Mouse (Mus musculus) liver, embryonic 12.5 days (tissue): ENCODE results near the gene Limch1. TPM values are rescaled to one million over a fixed set of nuclear protein-coding genes. Genes with fewer than 3 reads are reported as not detected.
A peak's percentile ranks its signal among the peaks of the same experiment; 100 is the strongest.

Experiments used
- ATAC-seq: fragments of 200-750 bp; cut with Nextera tagmentation; 2 replicates; pipeline ENCODE4 v1.8.0; 2017; ENCODE audit warnings: moderate number of reproducible peaks, mild to moderate bottlenecking, moderate library complexity
- H3K27ac ChIP-seq: fragments of 300-500 bp; sonication (generic); 2 replicates; pipeline ENCODE4 v1.5.1; 2016; ENCODE audit warnings: mild to moderate bottlenecking
- H3K27me3 ChIP-seq: fragments of 300-500 bp; sonication (generic); replicated peaks from 2 replicates; pipeline ENCODE4 v1.6.1; 2016; ENCODE audit warnings: mild to moderate bottlenecking, moderate library complexity
- H3K36me3 ChIP-seq: fragments of 300-500 bp; sonication (generic); 2 replicates; pipeline ENCODE4 v1.6.1; 2016; ENCODE audit warnings: mild to moderate bottlenecking, moderate library complexity
- H3K4me1 ChIP-seq: fragments of 300-500 bp; sonication (generic); 2 replicates; pipeline ENCODE4 v1.6.1; 2016
- H3K4me2 ChIP-seq: fragments of 300-500 bp; sonication (generic); 2 replicates; pipeline ENCODE4 v1.6.1; 2016; ENCODE audit warnings: mild to moderate bottlenecking, moderate library complexity
- H3K4me3 ChIP-seq: fragments of 300-500 bp; sonication (generic); 2 replicates; pipeline ENCODE4 v1.5.1; 2016; ENCODE audit warnings: mild to moderate bottlenecking, moderate library complexity
- H3K9ac ChIP-seq: fragments of 300-500 bp; sonication (generic); 2 replicates; pipeline ENCODE4 v1.6.1; 2016; ENCODE audit warnings: mild to moderate bottlenecking, moderate library complexity
- H3K9me3 ChIP-seq: fragments of 300-500 bp; sonication (generic); replicated peaks from 2 replicates; pipeline ENCODE4 v1.6.1; 2016; ENCODE audit warnings: mild to moderate bottlenecking, moderate library complexity
- WGBS: fragments of 180-500 bp; shearing (Covaris S2); methylation state at CpG from one replicate; pipeline ENCODE4 v1.1.7; 2016; ENCODE audit not compliant: insufficient replicate concordance; 5-methylcytosine and 5-hydroxymethylcytosine counted together
- polyA plus RNA-seq: library from polyadenylated mRNA; unstranded; fragments of >200 nt; fragmentation: Nextera tagmentation; extraction: Ambion mirVana; gene quantifications from 2 replicates; pipeline ENCODE4 v1.2.1, GENCODE M21; 2016

Limch1 gene
- polyA plus RNA-seq, 1 experiment from 2014 or later: 3.8 TPM

DNA sequence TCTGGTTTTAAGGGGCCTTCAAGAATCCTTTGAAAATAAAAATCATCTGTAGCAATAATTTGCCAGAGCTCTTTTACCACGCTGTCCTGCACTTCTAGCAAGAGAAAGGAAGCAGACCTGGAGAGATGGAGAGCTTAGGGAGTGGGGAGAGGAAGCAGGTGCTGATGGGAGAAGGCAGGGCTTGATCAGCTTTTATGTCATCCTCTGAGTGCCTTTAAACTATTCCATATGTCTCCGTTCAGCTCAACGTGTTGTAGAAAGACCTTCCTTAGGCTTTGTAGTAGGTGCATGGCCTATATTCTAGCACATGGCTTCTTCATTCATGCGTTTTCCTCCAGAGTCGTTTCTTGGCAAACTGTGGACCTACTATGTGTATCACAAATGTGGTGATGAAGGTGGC lies 237.5 kb downstream of the Limch1 start:
- H3K36me3 ChIP-seq: no peaks in the 10 kb centered on the region
- WGBS: 61% methylated on average over 5 of the region's 5 CpGs
- no peak overlapping the region for H3K4me2 ChIP-seq

DNA sequence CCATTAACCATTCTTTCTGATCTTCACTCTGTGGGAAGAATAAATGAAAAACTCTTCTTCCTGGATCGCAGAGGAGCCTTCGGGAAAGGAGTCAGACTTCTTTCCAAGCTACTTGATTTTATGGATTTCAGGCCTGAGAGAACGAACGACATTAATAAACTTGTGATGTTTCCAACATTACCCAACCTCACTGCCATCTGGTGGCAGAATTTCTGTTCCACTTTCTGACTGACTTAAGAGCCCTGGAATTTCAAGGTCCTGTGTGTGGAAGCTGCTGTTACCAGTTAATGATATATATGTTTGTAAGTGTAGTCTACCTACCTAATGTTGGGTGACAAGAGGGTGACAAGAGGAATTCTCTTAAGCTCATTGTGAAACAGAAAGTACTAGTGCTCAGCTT lies 243.3 kb downstream of the Limch1 start:
- Histone ChIP-seq H3K9me3 (no peaks in the 10 kb centered on the region), H3K36me3 (no peaks in the 10 kb centered on the region), H3K9ac (no peak overlapping the region), H3K4me2 (no peak overlapping the region), H3K4me1 (no peaks in the 10 kb centered on the region), H3K4me3 (no peak overlapping the region), H3K27ac (no peak overlapping the region), H3K27me3 (no peaks in the 10 kb centered on the region)
- ATAC-seq: no peak
- WGBS: 73% methylated on average over 4 of the region's 4 CpGs

More for the DNA sequence above, 237.5 kb downstream of the Limch1 start:
- Histone ChIP-seq H3K27me3 (no peaks in the 10 kb centered on the region), H3K27ac (no peak overlapping the region), H3K9ac (no peak overlapping the region), H3K4me1 (no peaks in the 10 kb centered on the region), H3K9me3 (no peaks in the 10 kb centered on the region), H3K4me3 (no peak overlapping the region)
- no peak for ATAC-seq

GRCm38 (mm10) chr5:66989531-66989930 lies 243.9 kb downstream of the Limch1 start:
- H3K27ac ChIP-seq: no peak overlapping the region
- H3K27me3 ChIP-seq: no peaks in the 10 kb centered on the region
- H3K9ac ChIP-seq: no peak overlapping the region
- H3K4me1 ChIP-seq: no peaks in the 10 kb centered on the region
- no peak for ATAC-seq
- no peak overlapping the region for H3K4me3 ChIP-seq
- 52% methylated on average over 7 of the region's 7 CpGs for WGBS
- H3K36me3 ChIP-seq: no peaks in the 10 kb centered on the region
- no peaks in the 10 kb centered on the region for H3K9me3 ChIP-seq
- H3K4me2 ChIP-seq: no peak overlapping the region

DNA sequence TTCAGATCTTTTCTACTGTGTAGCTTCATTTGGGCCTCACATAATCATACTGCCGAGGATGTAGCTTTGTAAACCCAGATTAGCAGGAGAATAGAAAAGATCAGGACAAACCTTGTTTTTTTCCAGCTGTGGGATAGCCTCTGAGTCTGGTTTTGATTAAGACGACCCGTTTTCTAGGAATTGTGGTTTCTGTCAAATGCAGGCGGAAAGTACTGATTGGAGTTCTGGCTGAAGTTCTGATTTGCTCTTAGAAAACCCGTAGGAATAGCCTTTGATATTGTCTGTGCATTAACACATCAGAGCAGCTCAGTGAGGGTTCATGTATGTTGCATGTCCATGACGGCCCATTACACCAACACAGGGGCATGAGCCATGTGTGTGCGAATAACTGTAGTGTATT lies 246.8 kb downstream of the Limch1 start:
- ATAC-seq: no peak
- Histone ChIP-seq H3K27me3 (peaks cover 17% of the 10 kb centered on the region), H3K36me3 (no peaks in the 10 kb centered on the region), H3K9ac (no peak overlapping the region), H3K9me3 (no peaks in the 10 kb centered on the region), H3K4me1 (no peaks in the 10 kb centered on the region), H3K4me3 (no peak overlapping the region), H3K27ac (no peak overlapping the region), H3K4me2 (no peak overlapping the region)
- 69% methylated on average over 7 of the region's 7 CpGs for WGBS

GRCm38 (mm10) chr5:66993076-66993475 lies 247.4 kb downstream of the Limch1 start:
- no peak overlapping the region for H3K4me2 ChIP-seq
- peaks cover 24% of the 10 kb centered on the region for H3K27me3 ChIP-seq
- H3K27ac ChIP-seq: no peak overlapping the region
- WGBS: 72% methylated on average over 11 of the region's 11 CpGs
- H3K4me3 ChIP-seq: no peak overlapping the region
- H3K9ac ChIP-seq: no peak overlapping the region
- no peak for ATAC-seq
- H3K9me3 ChIP-seq: no peaks in the 10 kb centered on the region
- no peaks in the 10 kb centered on the region for H3K4me1 ChIP-seq
- H3K36me3 ChIP-seq: no peaks in the 10 kb centered on the region

- H3K4me3 ChIP-seq: no peak overlapping the region
- H3K9me3 ChIP-seq: no peaks in the 10 kb centered on the region
- no peaks in the 10 kb centered on the region for H3K36me3 ChIP-seq
- H3K4me1 ChIP-seq: no peaks in the 10 kb centered on the region
- H3K27ac ChIP-seq: no peak overlapping the region
- H3K4me2 ChIP-seq: no peak overlapping the region
- no peak for ATAC-seq
- 19% methylated on average over 3 of the region's 3 CpGs for WGBS
- H3K27me3 ChIP-seq: peaks cover 34% of the 10 kb centered on the region
- H3K9ac ChIP-seq: no peak overlapping the region
Observed at GRCm38 (mm10) chr5:66996124-66996523, 250.5 kb downstream of the Limch1 start.

- no peaks in the 10 kb centered on the region for H3K9me3 ChIP-seq
- H3K4me1 ChIP-seq: no peaks in the 10 kb centered on the region
- H3K9ac ChIP-seq: no peak overlapping the region
- H3K4me3 ChIP-seq: peak overlapping the region; percentile 26
- peak overlapping the region; percentile 57 for H3K4me2 ChIP-seq
- ATAC-seq: no peak
- H3K27ac ChIP-seq: no peak overlapping the region
- 4% methylated on average over 33 of the region's 33 CpGs for WGBS
- no peaks in the 10 kb centered on the region for H3K36me3 ChIP-seq
- peaks cover 34% of the 10 kb centered on the region for H3K27me3 ChIP-seq
Observed at GRCm38 (mm10) chr5:66996886-66997599, 251.4 kb downstream of the Limch1 start.

DNA sequence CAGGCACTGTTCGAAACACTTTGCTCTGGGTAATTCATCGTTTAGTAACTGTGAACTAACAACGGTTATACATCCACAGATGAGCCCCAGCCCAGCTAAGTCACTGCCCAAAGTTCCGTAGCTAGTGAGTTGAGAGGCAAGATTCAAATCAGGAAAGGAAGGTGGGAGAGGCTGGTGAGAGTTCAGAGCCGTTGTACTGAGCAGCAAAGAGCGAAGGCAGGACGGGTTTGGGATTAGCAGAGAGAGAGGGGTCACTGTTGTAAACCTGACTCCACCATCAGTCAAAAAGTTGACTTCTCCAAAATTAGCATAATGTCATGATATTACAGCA lies 251.9 kb downstream of the Limch1 start:
- Histone ChIP-seq H3K27ac (no peak overlapping the region), H3K4me2 (peak overlapping the region; percentile 57; the same call in 1 of the 2 replicates), H3K9me3 (no peaks in the 10 kb centered on the region), H3K4me3 (no peak overlapping the region), H3K9ac (no peak overlapping the region), H3K27me3 (peaks cover 34% of the 10 kb centered on the region), H3K4me1 (no peaks in the 10 kb centered on the region), H3K36me3 (no peaks in the 10 kb centered on the region)
- ATAC-seq: no peak
- WGBS: 25% methylated on average over 7 of the region's 7 CpGs

DNA sequence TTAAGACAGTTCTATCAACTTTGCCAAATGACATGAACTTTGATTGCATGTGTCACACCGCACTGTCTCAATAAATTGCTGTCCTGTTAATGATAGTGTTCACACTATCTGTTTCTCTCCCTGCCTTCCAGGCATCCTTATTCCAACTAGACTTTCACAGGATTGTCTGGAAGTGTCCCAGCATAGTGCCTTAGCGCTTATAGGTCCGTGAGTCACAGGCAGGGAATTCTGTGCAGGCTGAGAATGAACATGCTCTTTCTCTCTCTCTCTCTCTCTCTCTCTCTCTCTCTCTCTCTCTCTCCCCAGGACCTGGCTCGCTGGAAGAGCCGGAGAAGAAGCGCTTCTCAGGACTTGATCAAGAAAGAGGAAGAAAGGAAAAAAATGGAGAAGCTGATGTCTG lies 252.7 kb downstream of the Limch1 start:
- no peak for ATAC-seq
- 58% methylated on average over 6 of the region's 6 CpGs for WGBS
- Histone ChIP-seq H3K4me2 (no peak overlapping the region), H3K27ac (no peak overlapping the region), H3K9me3 (no peaks in the 10 kb centered on the region), H3K27me3 (peaks cover 34% of the 10 kb centered on the region), H3K4me3 (no peak overlapping the region), H3K4me1 (no peaks in the 10 kb centered on the region), H3K9ac (no peak overlapping the region), H3K36me3 (no peaks in the 10 kb centered on the region)

GRCm38 (mm10) chr5:67002346-67002745 lies 256.7 kb downstream of the Limch1 start:
- Histone ChIP-seq H3K36me3 (no peaks in the 10 kb centered on the region), H3K4me2 (no peak overlapping the region), H3K27ac (no peak overlapping the region), H3K9me3 (no peaks in the 10 kb centered on the region), H3K4me1 (no peaks in the 10 kb centered on the region), H3K9ac (no peak overlapping the region), H3K4me3 (no peak overlapping the region), H3K27me3 (peaks cover 18% of the 10 kb centered on the region)
- 72% methylated on average over 6 of the region's 6 CpGs for WGBS
- ATAC-seq: no peak

- Histone ChIP-seq H3K4me2 (no peak overlapping the region), H3K4me1 (no peaks in the 10 kb centered on the region), H3K4me3 (no peak overlapping the region), H3K27ac (no peak overlapping the region), H3K36me3 (no peaks in the 10 kb centered on the region), H3K27me3 (no peaks in the 10 kb centered on the region), H3K9me3 (no peaks in the 10 kb centered on the region), H3K9ac (no peak overlapping the region)
- ATAC-seq: no peak
- WGBS: 63% methylated on average over 11 of the region's 11 CpGs
Observed at GRCm38 (mm10) chr5:67004619-67005018, 259.0 kb downstream of the Limch1 start.

DNA sequence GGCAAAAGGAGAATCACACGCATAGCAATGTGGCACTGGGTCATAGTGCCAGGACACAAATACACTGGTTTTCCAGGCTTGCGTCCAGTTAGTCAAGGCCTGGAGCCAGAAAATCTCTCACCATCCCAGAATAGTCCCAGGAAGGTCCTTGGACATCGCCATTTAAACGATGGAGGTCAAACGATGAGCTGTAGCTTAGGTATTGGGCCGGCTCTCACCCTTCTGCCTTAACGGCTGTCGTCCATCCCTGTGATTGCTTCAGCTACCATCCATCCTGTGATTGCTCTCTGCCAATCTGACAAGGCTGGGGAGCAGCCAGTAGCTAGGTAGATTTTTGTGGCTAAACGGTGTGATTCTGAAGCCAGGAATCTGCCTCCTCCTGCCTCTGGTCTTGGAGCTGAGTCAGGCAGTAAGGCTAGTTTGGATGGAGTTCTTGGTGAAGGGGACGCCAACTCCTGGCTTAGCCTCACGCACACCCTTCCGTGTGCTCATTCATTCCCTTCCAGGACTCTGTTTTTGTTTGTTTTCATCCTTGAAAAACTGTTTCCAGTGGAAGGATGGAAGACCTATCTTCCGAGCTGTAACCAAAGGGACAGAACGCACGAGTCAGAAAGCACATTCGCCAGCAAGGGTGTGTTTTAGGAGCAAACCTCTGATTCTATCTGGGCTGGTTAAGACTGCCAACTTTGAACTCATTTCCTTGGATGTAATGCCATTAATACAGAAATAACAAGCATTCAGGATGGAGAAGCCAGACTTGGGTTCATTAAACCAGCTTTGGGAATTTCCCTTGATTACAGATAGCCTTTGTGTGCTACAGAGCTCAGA lies 265.6 kb downstream of the Limch1 start:
- no peaks in the 10 kb centered on the region for H3K9me3 ChIP-seq
- no peak overlapping the region for H3K4me2 ChIP-seq
- no peaks in the 10 kb centered on the region for H3K36me3 ChIP-seq
- no peaks in the 10 kb centered on the region for H3K27me3 ChIP-seq
- no peak overlapping the region for H3K9ac ChIP-seq
- no peak overlapping the region for H3K4me3 ChIP-seq
- H3K27ac ChIP-seq: no peak overlapping the region
- H3K4me1 ChIP-seq: no peaks in the 10 kb centered on the region
- ATAC-seq: no peak
- 78% methylated on average over 16 of the region's 16 CpGs for WGBS
